Mouse (Mus musculus) spleen, adult 2 months (tissue): Measurements from ENCODE around the gene Bcl2l11. TPM values are rescaled to one million over a fixed set of nuclear protein-coding genes. Genes with fewer than 3 reads are reported as not detected.

ENCODE experiments used
- DNase-seq, 2 experiments: peaks; one replicate each; pipeline versions ENCODE4 v3.0.0 to v3.0.0-alpha.2; 2012 to 2021; ENCODE audit warnings: low spot score in 2 of 2, low read depth in 1 of 2
- H3K27ac ChIP-seq: fragments of 200-500 bp; 2 replicates; pipeline ENCODE4 v1.5.1; 2012; ENCODE audit warnings: low read length, inconsistent platforms; ENCODE audit not compliant: insufficient read depth
- H3K27me3 ChIP-seq: fragments of 200-500 bp; 2 replicates; pipeline ENCODE4 v1.6.1; 2012; ENCODE audit warnings: mild to moderate bottlenecking, moderate library complexity, low read length, inconsistent platforms; ENCODE audit not compliant: control insufficient read depth, insufficient read depth
- H3K36me3 ChIP-seq: fragments of 200-500 bp; 2 replicates; pipeline ENCODE4 v1.6.1; 2012; ENCODE audit warnings: mild to moderate bottlenecking, low read length, inconsistent platforms; ENCODE audit not compliant: control insufficient read depth, insufficient read depth
- H3K4me1 ChIP-seq: fragments of 200-500 bp; 2 replicates; pipeline ENCODE4 v1.6.1; 2011; ENCODE audit warnings: inconsistent platforms; ENCODE audit not compliant: control insufficient read depth, insufficient read depth, insufficient read length
- H3K4me3 ChIP-seq: fragments of 200-500 bp; 2 replicates; pipeline ENCODE4 v1.5.1; 2011; ENCODE audit warnings: mild to moderate bottlenecking, inconsistent platforms; ENCODE audit not compliant: insufficient read depth, insufficient read length; ENCODE audit errors: extremely low read depth
- CTCF ChIP-seq: fragments of 200-500 bp; IDR thresholded peaks from 2 replicates; pipeline ENCODE4 v1.5.1; 2011; ENCODE audit warnings: mild to moderate bottlenecking, inconsistent platforms; ENCODE audit not compliant: insufficient read depth, insufficient read length, insufficient replicate concordance; ENCODE audit errors: extremely low read depth
- POLR2A ChIP-seq: fragments of 200-500 bp; IDR thresholded peaks from 2 replicates; pipeline ENCODE4 v1.6.1; 2011; ENCODE audit warnings: low read depth, low read length, inconsistent platforms
- WGBS: fragments of 180-500 bp; shearing (Covaris S2); methylation state at CpG from one replicate; pipeline ENCODE4 v1.1.7; 2018; 5-methylcytosine and 5-hydroxymethylcytosine counted together
- polyA plus RNA-seq: library from polyadenylated mRNA; depleted of rRNA; stranded (reverse); fragments of >200 nt; gene quantifications from 2 replicates; pipeline ENCODE4 v1.2.3, GENCODE M21; 2012; rRNA removed

Gene Bcl2l11
- polyA plus RNA-seq, result 21.6 and 22.1 TPM in 2 replicates

DNA sequence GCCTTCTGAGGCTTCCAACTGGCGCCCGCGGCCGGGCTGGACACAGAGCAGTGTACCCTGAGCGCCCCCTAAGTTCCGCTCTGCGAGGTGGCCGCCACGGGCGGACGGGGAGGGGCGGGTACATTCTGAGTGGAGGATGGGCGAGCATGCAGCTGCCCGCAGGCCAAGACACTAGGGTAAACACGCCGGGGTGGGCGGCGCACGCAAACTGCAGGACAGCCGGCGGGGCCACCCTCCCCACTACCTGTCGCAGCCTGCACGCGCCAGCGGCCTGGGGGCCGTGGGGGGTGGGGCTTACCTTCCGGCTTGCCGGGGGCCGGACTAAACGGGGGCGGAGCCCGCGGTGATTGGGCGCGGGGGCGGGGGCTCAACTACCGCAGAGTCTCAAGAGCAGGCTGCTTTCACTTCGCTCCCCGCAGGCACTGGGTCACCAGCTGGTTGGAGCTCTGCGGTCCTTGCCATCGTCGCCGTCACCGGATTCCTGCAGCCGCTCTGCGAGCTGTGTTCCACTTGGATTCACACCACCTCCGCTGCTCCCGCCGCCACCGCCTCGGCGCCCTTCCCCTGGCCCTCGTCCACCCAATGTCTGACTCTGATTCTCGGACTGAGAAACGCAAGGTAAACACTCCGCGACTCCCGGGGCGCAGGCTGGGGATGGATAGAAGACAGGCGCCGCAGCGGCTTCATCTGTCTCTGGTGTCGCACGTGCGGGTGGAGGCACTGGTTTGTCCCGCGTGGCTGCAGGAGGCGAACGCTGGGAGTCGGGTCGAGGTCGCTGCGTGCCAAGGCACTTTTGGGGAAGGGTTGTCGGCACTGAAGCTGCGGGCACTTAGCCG is at the start of gene Bcl2l11:
Bcl2l11 (plus strand) TSS at position 404 of the 836 bp plus-strand sequence.
- under 1% methylated on average over 76 of the region's 76 CpGs for WGBS
- Histone ChIP-seq H3K4me3 (peak within 1 kb of the TSS; percentile 96), H3K27me3 (no peaks in the 10 kb centered on the region; the same call in none of the 2 replicates), H3K4me1 (peaks cover 22% of the 10 kb centered on the region), H3K27ac (peak within 1 kb of the TSS; percentile 83), H3K36me3 (peaks cover 5% of the 10 kb centered on the region)
- TF ChIP-seq POLR2A, result peak; percentile 99
- TF ChIP-seq CTCF, result peak; percentile 37; the same call in 1 of the 2 replicates
- peak; percentile 89 to 98 for DNase-seq

- Histone ChIP-seq H3K27me3 (no peaks in the 10 kb centered on the region), H3K4me1 (no peaks in the 10 kb centered on the region), H3K36me3 (no peaks in the 10 kb centered on the region), H3K4me3 (no peak overlapping the region), H3K27ac (no peak overlapping the region)
- no peak for DNase-seq
- 95% methylated on average over 4 of the region's 4 CpGs for WGBS
- TF ChIP-seq POLR2A, result no peak
- no peak for TF ChIP-seq CTCF
Observed at GRCm38 (mm10) chr2:128076936-128077335, 48.9 kb upstream of the Bcl2l11 start.

DNA sequence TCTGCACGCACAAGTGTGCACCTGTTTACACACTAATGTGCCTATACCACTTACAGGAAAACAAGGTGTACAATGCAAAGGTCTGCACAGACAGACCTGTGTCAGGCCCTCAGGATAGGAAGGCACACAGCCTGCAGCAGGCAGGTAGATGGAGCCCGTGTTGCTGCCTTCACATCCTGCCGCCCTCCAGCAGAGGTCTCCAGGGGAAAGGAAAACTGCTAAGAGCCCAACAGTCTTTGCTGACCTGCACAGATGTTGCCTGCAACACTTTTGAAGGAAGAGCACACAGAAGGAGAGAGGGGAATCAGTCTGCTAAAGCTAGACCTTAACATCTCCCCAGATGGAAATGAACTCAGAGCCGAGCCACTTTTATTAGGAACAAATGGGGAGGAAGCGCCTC is 47.0 kb upstream of the Bcl2l11 start:
- no peak for DNase-seq
- TF ChIP-seq CTCF (peak; percentile 44; the same call in 1 of the 2 replicates), POLR2A (no peak)
- 56% methylated on average over 5 of the region's 5 CpGs for WGBS
- Histone ChIP-seq H3K27ac (no peak overlapping the region), H3K27me3 (no peaks in the 10 kb centered on the region), H3K4me3 (no peak overlapping the region), H3K4me1 (0 out of 2 replicates have a peak, but pooled peaks cover under 1% of the 10 kb centered on the region), H3K36me3 (no peaks in the 10 kb centered on the region)

GRCm38 (mm10) chr2:128079316-128079715 is 46.5 kb upstream of the Bcl2l11 start:
- H3K27ac ChIP-seq, result no peak overlapping the region
- DNase-seq, result no peak
- peaks cover 4% of the 10 kb centered on the region; the same call in 1 of the 2 replicates for H3K4me1 ChIP-seq
- no peaks in the 10 kb centered on the region for H3K27me3 ChIP-seq
- TF ChIP-seq POLR2A (no peak), CTCF (no peak)
- 87% methylated on average over 6 of the region's 6 CpGs for WGBS
- H3K36me3 ChIP-seq, result no peaks in the 10 kb centered on the region
- no peak overlapping the region for H3K4me3 ChIP-seq

GRCm38 (mm10) chr2:128083844-128084243 is 42.0 kb upstream of the Bcl2l11 start:
- TF ChIP-seq POLR2A (no peak), CTCF (no peak)

GRCm38 (mm10) chr2:128084607-128085006 is 41.2 kb upstream of the Bcl2l11 start:
- 75% methylated on average over 5 of the region's 5 CpGs for WGBS
- no peak for DNase-seq
- Histone ChIP-seq H3K4me1 (peaks cover 19% of the 10 kb centered on the region; the same call in 1 of the 2 replicates), H3K36me3 (no peaks in the 10 kb centered on the region), H3K27ac (no peak overlapping the region), H3K27me3 (no peaks in the 10 kb centered on the region), H3K4me3 (no peak overlapping the region)
- TF ChIP-seq POLR2A (no peak), CTCF (no peak)

More at GRCm38 (mm10) chr2:128083844-128084243, 42.0 kb upstream of the Bcl2l11 start:
- H3K4me3 ChIP-seq, result no peak overlapping the region
- WGBS, result 29% methylated on average over 3 of the region's 3 CpGs
- peaks cover 19% of the 10 kb centered on the region; the same call in 1 of the 2 replicates for H3K4me1 ChIP-seq
- no peak overlapping the region for H3K27ac ChIP-seq
- no peaks in the 10 kb centered on the region for H3K27me3 ChIP-seq
- DNase-seq, result no peak
- no peaks in the 10 kb centered on the region for H3K36me3 ChIP-seq

GRCm38 (mm10) chr2:128085481-128085880 is 40.4 kb upstream of the Bcl2l11 start:
- H3K27me3 ChIP-seq, result no peaks in the 10 kb centered on the region
- TF ChIP-seq POLR2A (no peak), CTCF (no peak)
- no peak for DNase-seq
- H3K4me1 ChIP-seq, result peaks cover 19% of the 10 kb centered on the region; the same call in 1 of the 2 replicates
- 64% methylated on average over 1 of the region's 1 CpGs for WGBS
- no peaks in the 10 kb centered on the region for H3K36me3 ChIP-seq
- no peak overlapping the region for H3K27ac ChIP-seq
- no peak overlapping the region for H3K4me3 ChIP-seq
